Mouse (Mus musculus) thymus, postnatal 10 days (tissue): ENCODE results near the gene Hdac4.

Source experiments
- DNase-seq, 2 experiments: peaks; one replicate each; pipeline ENCODE4 v3.0.0; 2021; ENCODE audit warnings: low spot score in 2 of 2

Hdac4 gene

GRCm38 (mm10) chr1:92179070-92179469 is 16.4 kb downstream of the Hdac4 start:
- peak in 1 of 2 experiments; percentile 24 for DNase-seq

- DNase-seq: peak; percentile 61 to 64
Measured at GRCm38 (mm10) chr1:92178021-92178895, 17.2 kb downstream of the Hdac4 start.

GRCm38 (mm10) chr1:92177599-92177998 is 17.9 kb downstream of the Hdac4 start:
- DNase-seq: no peak

- no peak for DNase-seq
Measured at GRCm38 (mm10) chr1:92177196-92177595, 18.3 kb downstream of the Hdac4 start.

- no peak for DNase-seq
Measured at GRCm38 (mm10) chr1:92175266-92175665, 20.2 kb downstream of the Hdac4 start.

GRCm38 (mm10) chr1:92174898-92175255 is 20.6 kb downstream of the Hdac4 start:
- no peak for DNase-seq

- DNase-seq: no peak
Measured at GRCm38 (mm10) chr1:92174251-92174897, 21.1 kb downstream of the Hdac4 start.

GRCm38 (mm10) chr1:92170616-92171235 is 24.8 kb downstream of the Hdac4 start:
- no peak for DNase-seq

GRCm38 (mm10) chr1:92169776-92170055 is 25.8 kb downstream of the Hdac4 start:
- no peak for DNase-seq

GRCm38 (mm10) chr1:92168900-92169775 is 26.4 kb downstream of the Hdac4 start:
- DNase-seq: no peak

- no peak for DNase-seq
Measured at GRCm38 (mm10) chr1:92163932-92164331, 31.6 kb downstream of the Hdac4 start.

GRCm38 (mm10) chr1:92159804-92160203 is 35.7 kb downstream of the Hdac4 start:
- no peak for DNase-seq

- no peak for DNase-seq
Measured at GRCm38 (mm10) chr1:92150201-92150600, 45.3 kb downstream of the Hdac4 start.

GRCm38 (mm10) chr1:92148527-92148926 is 47.0 kb downstream of the Hdac4 start:
- no peak for DNase-seq

GRCm38 (mm10) chr1:92144868-92145534 is 50.5 kb downstream of the Hdac4 start:
- DNase-seq: no peak

GRCm38 (mm10) chr1:92143331-92143895 is 52.1 kb downstream of the Hdac4 start:
- no peak for DNase-seq

GRCm38 (mm10) chr1:92142793-92143192 is 52.7 kb downstream of the Hdac4 start:
- DNase-seq: no peak

- DNase-seq: no peak
Measured at GRCm38 (mm10) chr1:92139001-92139400, 56.5 kb downstream of the Hdac4 start.

GRCm38 (mm10) chr1:92137136-92137848 is 58.2 kb downstream of the Hdac4 start:
- no peak for DNase-seq

GRCm38 (mm10) chr1:92136362-92136761 is 59.1 kb downstream of the Hdac4 start:
- DNase-seq: no peak
